Mouse (Mus musculus) liver, adult 2 months (tissue): Measurements from ENCODE around the gene D630045J12Rik. TPM values are rescaled to one million over a fixed set of nuclear protein-coding genes. Genes with fewer than 3 reads are reported as not detected.

Source experiments
- DNase-seq: peaks from one replicate; pipeline ENCODE4 v3.0.0-alpha.2; 2011; ENCODE audit warnings: low read depth, low spot score; ENCODE audit errors: extremely low read depth
- H3K27ac ChIP-seq: fragments of 200-500 bp; replicated peaks from 2 replicates; pipeline ENCODE4 v1.5.1; 2012; ENCODE audit warnings: low read depth, mild to moderate bottlenecking, control low read depth, inconsistent platforms, low read length; ENCODE audit not compliant: insufficient read depth
- H3K27me3 ChIP-seq: fragments of 200-500 bp; 2 replicates; pipeline ENCODE4 v1.6.1; 2012; ENCODE audit warnings: mild to moderate bottlenecking, moderate library complexity, low read length, inconsistent platforms; ENCODE audit not compliant: control insufficient read depth, insufficient read depth
- H3K36me3 ChIP-seq: fragments of 200-500 bp; 2 replicates; pipeline ENCODE4 v1.6.1; 2012; ENCODE audit warnings: low read length, inconsistent platforms; ENCODE audit not compliant: control insufficient read depth, insufficient read depth
- H3K4me1 ChIP-seq: fragments of 200-500 bp; 2 replicates; pipeline ENCODE4 v1.6.1; 2011; ENCODE audit warnings: low read length; ENCODE audit not compliant: control insufficient read depth, insufficient read depth
- H3K4me3 ChIP-seq: fragments of 200-500 bp; 2 replicates; pipeline ENCODE4 v1.5.1; 2011; ENCODE audit warnings: low read depth, mild to moderate bottlenecking, control low read depth, low read length, moderate library complexity; ENCODE audit not compliant: insufficient read depth
- H3K79me2 ChIP-seq: fragments of 200-500 bp; 2 replicates; pipeline ENCODE4 v1.6.1; 2012; ENCODE audit warnings: inconsistent platforms, mild to moderate bottlenecking, low read length, moderate library complexity; ENCODE audit not compliant: control insufficient read depth, insufficient read depth
- H3K9ac ChIP-seq: fragments of 200-500 bp; 2 replicates; pipeline ENCODE4 v1.6.1; 2012; ENCODE audit warnings: low read depth, mild to moderate bottlenecking, control low read depth, inconsistent platforms, low read length
- CTCF ChIP-seq: fragments of 200-500 bp; IDR thresholded peaks from 2 replicates; pipeline ENCODE4 v1.5.1; 2011; ENCODE audit warnings: low read depth, low read length, control low read depth
- POLR2A ChIP-seq: fragments of 200-500 bp; IDR thresholded peaks from 2 replicates; pipeline ENCODE4 v1.6.1; 2011; ENCODE audit warnings: low read length, control low read depth; ENCODE audit not compliant: insufficient read depth; ENCODE audit errors: extremely low read depth
- WGBS: fragments of 180-500 bp; shearing (Covaris S2); methylation state at CpG from one replicate; pipeline ENCODE4 v1.1.7; 2018; 5-methylcytosine and 5-hydroxymethylcytosine counted together
- polyA plus RNA-seq: library from polyadenylated mRNA; depleted of rRNA; stranded (reverse); fragments of >200 nt; gene quantifications from 2 replicates; pipeline ENCODE4 v1.2.3, GENCODE M21; 2012
- total RNA-seq: library from RNA; depleted of rRNA; stranded (reverse); fragments of >200 nt; gene quantifications from 2 replicates; pipeline ENCODE4 v1.2.3, GENCODE M21; 2014

Gene D630045J12Rik
- total and polyA plus RNA-seq, 2 experiments: 0.46 to 1.3 TPM

GRCm38 (mm10) chr6:38195306-38195705, 58.5 kb downstream of the D630045J12Rik start:
- WGBS: 93% methylated on average over 10 of the region's 10 CpGs
- no peaks in the 10 kb centered on the region for H3K4me1 ChIP-seq
- no peak overlapping the region for H3K9ac ChIP-seq
- H3K79me2 ChIP-seq: no peaks in the 10 kb centered on the region
- no peaks in the 10 kb centered on the region for H3K27me3 ChIP-seq
- TF ChIP-seq POLR2A (no peak), CTCF (no peak)
- no peak overlapping the region for H3K27ac ChIP-seq
- no peak overlapping the region for H3K4me3 ChIP-seq
- H3K36me3 ChIP-seq: no peaks in the 10 kb centered on the region
- DNase-seq: no peak

GRCm38 (mm10) chr6:38194046-38194445, 59.8 kb downstream of the D630045J12Rik start:
- H3K79me2 ChIP-seq: no peaks in the 10 kb centered on the region
- TF ChIP-seq CTCF: no peak
- TF ChIP-seq POLR2A: no peak
- no peak for DNase-seq
- H3K27me3 ChIP-seq: no peaks in the 10 kb centered on the region
- H3K4me1 ChIP-seq: no peaks in the 10 kb centered on the region
- no peak overlapping the region for H3K4me3 ChIP-seq
- H3K36me3 ChIP-seq: no peaks in the 10 kb centered on the region
- 91% methylated on average over 7 of the region's 7 CpGs for whole genome bisulfite sequencing
- H3K27ac ChIP-seq: no peak overlapping the region
- no peak overlapping the region for H3K9ac ChIP-seq

GRCm38 (mm10) chr6:38192952-38193351, 60.9 kb downstream of the D630045J12Rik start:
- WGBS: 97% methylated on average over 7 of the region's 7 CpGs
- H3K27ac ChIP-seq: no peak overlapping the region
- no peak overlapping the region for H3K4me3 ChIP-seq
- H3K36me3 ChIP-seq: no peaks in the 10 kb centered on the region
- no peaks in the 10 kb centered on the region for H3K4me1 ChIP-seq
- no peak for TF ChIP-seq POLR2A
- TF ChIP-seq CTCF: no peak
- no peaks in the 10 kb centered on the region for H3K27me3 ChIP-seq
- no peak overlapping the region for H3K9ac ChIP-seq
- H3K79me2 ChIP-seq: no peaks in the 10 kb centered on the region
- DNase-seq: no peak

- TF ChIP-seq POLR2A: no peak
- no peak for TF ChIP-seq CTCF
- H3K36me3 ChIP-seq: no peaks in the 10 kb centered on the region
- WGBS: 39% methylated on average over 8 of the region's 8 CpGs
Measured at GRCm38 (mm10) chr6:38186312-38186950, 67.4 kb downstream of the D630045J12Rik start.

GRCm38 (mm10) chr6:38184791-38185190, 69.0 kb downstream of the D630045J12Rik start:
- WGBS: 91% methylated on average over 8 of the region's 8 CpGs

More at GRCm38 (mm10) chr6:38186312-38186950, 67.4 kb downstream of the D630045J12Rik start:
- Histone ChIP-seq H3K79me2 (no peaks in the 10 kb centered on the region), H3K27ac (no peak overlapping the region), H3K9ac (no peak overlapping the region), H3K4me1 (peaks cover 2% of the 10 kb centered on the region; the same call in 1 of the 2 replicates), H3K4me3 (no peak overlapping the region), H3K27me3 (no peaks in the 10 kb centered on the region)
- DNase-seq: peak; percentile 51

GRCm38 (mm10) chr6:38181756-38182318, 72.0 kb downstream of the D630045J12Rik start:
- no peaks in the 10 kb centered on the region for H3K27me3 ChIP-seq
- TF ChIP-seq CTCF (no peak), POLR2A (no peak)
- 91% methylated on average over 10 of the region's 10 CpGs for WGBS
- peaks cover 2% of the 10 kb centered on the region; the same call in 1 of the 2 replicates for H3K4me1 ChIP-seq
- no peak for DNase-seq
- H3K4me3 ChIP-seq: no peak overlapping the region
- H3K36me3 ChIP-seq: no peaks in the 10 kb centered on the region
- H3K79me2 ChIP-seq: no peaks in the 10 kb centered on the region
- H3K27ac ChIP-seq: no peak overlapping the region
- H3K9ac ChIP-seq: no peak overlapping the region

More at GRCm38 (mm10) chr6:38184791-38185190, 69.0 kb downstream of the D630045J12Rik start:
- Histone ChIP-seq H3K79me2 (no peaks in the 10 kb centered on the region), H3K4me3 (no peak overlapping the region), H3K36me3 (no peaks in the 10 kb centered on the region), H3K27ac (no peak overlapping the region), H3K27me3 (no peaks in the 10 kb centered on the region), H3K9ac (no peak overlapping the region), H3K4me1 (peaks cover 2% of the 10 kb centered on the region; the same call in 1 of the 2 replicates)
- DNase-seq: no peak
- TF ChIP-seq CTCF (no peak), POLR2A (no peak)
